In genomic region chr12:91641631-91642141, GRCm38 (mm10) we compare ENCODE assay signal across 8 mouse cellular contexts. TPM values are rescaled to one million over a fixed set of nuclear protein-coding genes. Genes with fewer than 3 reads are reported as not detected.
DNase-seq lines count a peak whose midpoint lies in the region; ATAC-seq and TF ChIP-seq lines count a peak whose summit lies in the region.

No protein-coding gene starts in this region.

- no peak for DNase-seq in kidney, adult 18-20 months
- DNase-seq in cerebellum, postnatal 36 days: peak; percentile 16 to 21
- peak; percentile 17 to 41 for DNase-seq in left cerebral cortex, adult 2 months (ENCODE audit: extremely low spot score in 1 of 2, low spot score in 2 of 2)
- no peak for DNase-seq in stomach, postnatal 0 days (ENCODE audit: low spot score)

- no peaks in the 10 kb centered on the region for H3K27me3 ChIP-seq in kidney, embryonic 15.5 days
- no peaks in the 10 kb centered on the region; the same call in 1 of the 2 replicates for H3K27me3 ChIP-seq in heart, embryonic 13.5 days (replicated peaks)
- H3K27me3 ChIP-seq in midbrain, embryonic 13.5 days: no peaks in the 10 kb centered on the region
- no peaks in the 10 kb centered on the region for H3K27me3 ChIP-seq in stomach, postnatal 0 days (ENCODE audit: control insufficient read depth, insufficient read depth, low read length)

- peaks cover 20% of the 10 kb centered on the region for H3K4me1 ChIP-seq in kidney, embryonic 15.5 days
- peaks cover 28% of the 10 kb centered on the region for H3K4me1 ChIP-seq in heart, embryonic 13.5 days
- peaks cover 25% of the 10 kb centered on the region for H3K4me1 ChIP-seq in midbrain, embryonic 13.5 days (replicated peaks)
- no peaks in the 10 kb centered on the region for H3K4me1 ChIP-seq in stomach, postnatal 0 days (replicated peaks; ENCODE audit: control insufficient read depth, insufficient read depth)

- no peak for TF ChIP-seq EP300 in stomach, postnatal 0 days (optimal IDR thresholded peaks at IDR 0.05)

- H3K36me3 ChIP-seq in kidney, embryonic 15.5 days: 0 out of 2 replicates have a peak, but pooled peaks cover 3% of the 10 kb centered on the region
- H3K36me3 ChIP-seq in heart, embryonic 13.5 days: no peaks in the 10 kb centered on the region
- no peaks in the 10 kb centered on the region for H3K36me3 ChIP-seq in midbrain, embryonic 13.5 days
- H3K36me3 ChIP-seq in stomach, postnatal 0 days (ENCODE audit: control insufficient read depth, insufficient read depth, low read length): no peaks in the 10 kb centered on the region; the same call in 1 of the 2 replicates

- H3K4me3 ChIP-seq in kidney, embryonic 15.5 days (replicated peaks): peak overlapping the region; percentile 23
- peak overlapping the region; percentile 44 for H3K4me3 ChIP-seq in heart, embryonic 13.5 days
- peak overlapping the region; percentile 40 for H3K4me3 ChIP-seq in left cerebral cortex, adult 2 months
- peak overlapping the region; percentile 32 for H3K4me3 ChIP-seq in midbrain, embryonic 13.5 days (replicated peaks)
- no peak overlapping the region for H3K4me3 ChIP-seq in stomach, postnatal 0 days (ENCODE audit: low read depth, low read length)

- 0 out of 2 replicates have a peak, but pooled peaks have one; percentile 41 for ATAC-seq in kidney, embryonic 15.5 days (replicated peaks; ENCODE audit: low FRiP score)
- ATAC-seq in heart, embryonic 13.5 days (ENCODE audit: extremely low read depth, insufficient number of reproducible peaks, low FRiP score, low TSS enrichment): no peak
- peak; percentile 88 for ATAC-seq in midbrain, embryonic 13.5 days
- ATAC-seq in stomach, postnatal 0 days (ENCODE audit: low FRiP score, low TSS enrichment): no peak
- no peak for ATAC-seq in activated CD4-positive, CD25-positive, alpha-beta regulatory T cell, adult 4 months

- WGBS in kidney, embryonic 15.5 days: 14% methylated on average over 13 of the region's 13 CpGs
- 13% methylated on average over 13 of the region's 13 CpGs for WGBS in heart, embryonic 13.5 days
- WGBS in midbrain, embryonic 13.5 days: 5% methylated on average over 13 of the region's 13 CpGs
- 29% methylated on average over 13 of the region's 13 CpGs for WGBS in stomach, postnatal 0 days

- H3K9ac ChIP-seq in kidney, embryonic 15.5 days: no peak overlapping the region
- peak overlapping the region; percentile 68 for H3K9ac ChIP-seq in heart, embryonic 13.5 days
- peak overlapping the region; percentile 43 for H3K9ac ChIP-seq in midbrain, embryonic 13.5 days (replicated peaks)
- H3K9ac ChIP-seq in stomach, postnatal 0 days (ENCODE audit: low read length): 0 out of 2 replicates have a peak overlapping the region, but pooled peaks have one; percentile 31

- H3K27ac ChIP-seq in kidney, embryonic 15.5 days: no peak overlapping the region
- H3K27ac ChIP-seq in heart, embryonic 13.5 days (replicated peaks): no peak overlapping the region
- no peak overlapping the region for H3K27ac ChIP-seq in left cerebral cortex, adult 2 months
- peak overlapping the region; percentile 74 for H3K27ac ChIP-seq in midbrain, embryonic 13.5 days
- H3K27ac ChIP-seq in stomach, postnatal 0 days (replicated peaks): no peak overlapping the region

- TF ChIP-seq CTCF in left cerebral cortex, adult 2 months (IDR thresholded peaks at IDR 0.05): no peak
- TF ChIP-seq CTCF in stomach, postnatal 0 days (IDR thresholded peaks at IDR 0.05; ENCODE audit: low read depth): no peak

- intact Hi-C loops in left cerebral cortex, adult 2 months (cut with DNase I): loop anchor here (2.0 to 5.0 kb wide), 2 partner anchors 71 to 157 kb away; no protein-coding TSS in a partner anchor

- peak overlapping the region; percentile 54 for H3K4me2 ChIP-seq in kidney, embryonic 15.5 days
- H3K4me2 ChIP-seq in heart, embryonic 13.5 days: peak overlapping the region; percentile 71
- peak overlapping the region; percentile 55 for H3K4me2 ChIP-seq in midbrain, embryonic 13.5 days (replicated peaks)
- peak overlapping the region; percentile 42 for H3K4me2 ChIP-seq in stomach, postnatal 0 days (replicated peaks; ENCODE audit: low read depth)

- no peaks in the 10 kb centered on the region for H3K9me3 ChIP-seq in kidney, embryonic 15.5 days (replicated peaks)
- no peaks in the 10 kb centered on the region for H3K9me3 ChIP-seq in heart, embryonic 13.5 days
- no peaks in the 10 kb centered on the region for H3K9me3 ChIP-seq in midbrain, embryonic 13.5 days
- H3K9me3 ChIP-seq in stomach, postnatal 0 days (ENCODE audit: control insufficient read depth, low read length): no peaks in the 10 kb centered on the region

RNA-seq across cellular contexts. Expression of gene Gtf2a1, which starts 51.4 kb away (rescaled TPM):
- polyA plus RNA-seq in kidney, embryonic 15.5 days (2015; fragmentation: Nextera tagmentation; extraction: Ambion mirVana): 46.6 and 50.0 TPM in 2 replicates
- 27.3 and 28.1 TPM in 2 replicates for polyA plus RNA-seq in heart, embryonic 13.5 days (2015; fragmentation: Nextera tagmentation; extraction: Ambion mirVana)
- total RNA-seq in left cerebral cortex, adult 2 months (2021): 10 to 100 TPM; 46.4 to 50.8 TPM
- 74.6 and 83.4 TPM in 2 replicates for polyA plus RNA-seq in midbrain, embryonic 13.5 days (2015; fragmentation: Nextera tagmentation; extraction: Ambion mirVana)
- 17.0 and 18.9 TPM in 2 replicates for polyA plus RNA-seq in stomach, postnatal 0 days (2015; fragmentation: Nextera tagmentation; extraction: Ambion mirVana)
- 10 to 100 TPM; 61.4 to 66.8 TPM for polyA plus RNA-seq in activated CD4-positive, CD25-positive, alpha-beta regulatory T cell, adult 4 months (2017; shearing (Covaris generic))

Comparison
In these comparisons a context has a peak if more than half of its experiments do, and no peak if none do; other contexts are left out.
1. ATAC-seq: peak in kidney, embryonic 15.5 days (single experiment) and midbrain, embryonic 13.5 days (single experiment); none in heart, embryonic 13.5 days (single experiment), stomach, postnatal 0 days (single experiment) and activated CD4-positive, CD25-positive, alpha-beta regulatory T cell, adult 4 months (single experiment).
2. DNase-seq: peak in cerebellum, postnatal 36 days (2 of 2) and left cerebral cortex, adult 2 months (2 of 2); none in kidney, adult 18-20 months (single experiment) and stomach, postnatal 0 days (single experiment).
3. Peak in every context shown above with its lines, with median percentiles within 50 percentile points of each other: H3K4me2 ChIP-seq.